In genomic region chr4:88437917-88438316, GRCm38 (mm10) we compare ENCODE assay signal across 9 mouse cellular contexts. TPM values are rescaled to one million over a fixed set of nuclear protein-coding genes. Genes with fewer than 3 reads are reported as not detected.
A peak's percentile ranks its signal among the peaks of the same experiment; 100 is the strongest.
DNase-seq lines count a peak whose midpoint lies in the region; ATAC-seq and TF ChIP-seq lines count a peak whose summit lies in the region.
"Had no signal": no experiment of that assay in that cellular context is flagged by ENCODE, and none has a peak within 500 bp of the region (broad histone marks: within the 10 kb centered on the region; RNA-seq: fewer than 3 reads in every experiment).

No protein-coding gene starts in this region.

- no peaks in the 10 kb centered on the region for H3K9me3 ChIP-seq in lung, embryonic 16.5 days (ENCODE audit: control insufficient read depth, low read length)
- no peaks in the 10 kb centered on the region for H3K9me3 ChIP-seq in limb, embryonic 11.5 days (ENCODE audit: control insufficient read depth, low read length)
- H3K9me3 ChIP-seq in stomach, embryonic 15.5 days: no peaks in the 10 kb centered on the region
- no peaks in the 10 kb centered on the region for H3K9me3 ChIP-seq in midbrain, embryonic 16.5 days (replicated peaks; ENCODE audit: control insufficient read depth, low read length, poor library complexity, severe bottlenecking)
- H3K9me3 ChIP-seq: midbrain, embryonic 13.5 days had no signal

- peak overlapping the region; percentile 73 for H3K4me2 ChIP-seq in lung, embryonic 16.5 days (ENCODE audit: low read depth, low read length)
- H3K4me2 ChIP-seq in limb, embryonic 11.5 days (ENCODE audit: low read depth, severe bottlenecking): peak overlapping the region; percentile 72; the same call in 1 of the 2 replicates
- peak overlapping the region; percentile 71 for H3K4me2 ChIP-seq in stomach, embryonic 15.5 days
- H3K4me2 ChIP-seq in midbrain, embryonic 16.5 days (ENCODE audit: low read length): no peak overlapping the region

- H3K27me3 ChIP-seq in lung, embryonic 16.5 days (ENCODE audit: control insufficient read depth, insufficient read depth, low read depth, low read length): no peaks in the 10 kb centered on the region
- H3K27me3 ChIP-seq in limb, embryonic 11.5 days (ENCODE audit: control insufficient read depth, insufficient read depth, low read length): no peaks in the 10 kb centered on the region
- no peaks in the 10 kb centered on the region for H3K27me3 ChIP-seq in stomach, embryonic 15.5 days (replicated peaks)
- H3K27me3 ChIP-seq in midbrain, embryonic 16.5 days (ENCODE audit: control insufficient read depth, insufficient read depth, low read depth, low read length): no peaks in the 10 kb centered on the region; the same call in 1 of the 2 replicates
- H3K27me3 ChIP-seq: midbrain, embryonic 13.5 days had no signal

- ATAC-seq in lung, embryonic 16.5 days (ENCODE audit: low read depth): no peak
- ATAC-seq in limb, embryonic 11.5 days (ENCODE audit: insufficient number of reproducible peaks, low FRiP score, low TSS enrichment, low read depth): no peak
- ATAC-seq in stomach, embryonic 15.5 days (ENCODE audit: insufficient read depth, low FRiP score, low read depth): no peak
- no peak for ATAC-seq in midbrain, embryonic 16.5 days

- no peak for TF ChIP-seq CTCF in gastrocnemius, adult 2 months (IDR thresholded peaks at IDR 0.05)

- H3K4me1 ChIP-seq in lung, embryonic 16.5 days (replicated peaks; ENCODE audit: control insufficient read depth, insufficient read depth, low read length): peaks cover 20% of the 10 kb centered on the region; the same call in 1 of the 2 replicates
- H3K4me1 ChIP-seq in limb, embryonic 11.5 days (ENCODE audit: control insufficient read depth, insufficient read depth, low read length): peaks cover 11% of the 10 kb centered on the region
- H3K4me1 ChIP-seq in stomach, embryonic 15.5 days: 0 out of 2 replicates have a peak, but pooled peaks cover 6% of the 10 kb centered on the region
- no peaks in the 10 kb centered on the region; the same call in 1 of the 2 replicates for H3K4me1 ChIP-seq in midbrain, embryonic 16.5 days (ENCODE audit: control insufficient read depth, insufficient read depth, low read length)

- no peaks in the 10 kb centered on the region for H3K36me3 ChIP-seq in lung, embryonic 16.5 days (ENCODE audit: control insufficient read depth, insufficient read depth, low read length)
- H3K36me3 ChIP-seq in limb, embryonic 11.5 days (ENCODE audit: control insufficient read depth, insufficient read depth, low read length): no peaks in the 10 kb centered on the region
- H3K36me3 ChIP-seq in stomach, embryonic 15.5 days: no peaks in the 10 kb centered on the region
- H3K36me3 ChIP-seq in midbrain, embryonic 16.5 days (ENCODE audit: control insufficient read depth, insufficient read depth, low read length): no peaks in the 10 kb centered on the region
- H3K36me3 ChIP-seq: midbrain, embryonic 13.5 days had no signal

- 29% methylated on average over 2 of the region's 2 CpGs for WGBS in lung, embryonic 16.5 days
- 48% methylated on average over 2 of the region's 2 CpGs for WGBS in limb, embryonic 11.5 days
- 28% methylated on average over 2 of the region's 2 CpGs for WGBS in stomach, embryonic 15.5 days
- WGBS in midbrain, embryonic 16.5 days: 45% methylated on average over 2 of the region's 2 CpGs

- intact Hi-C loops in gastrocnemius, adult 2 months (cut with DNase I): loop anchor here (10.0 kb wide), 1 partner anchor 77 kb away; no protein-coding TSS in a partner anchor

- no peak for DNase-seq in gastrocnemius, adult 2 months
- no peak for DNase-seq in gastrocnemius, postnatal 10 days
- no peak for DNase-seq in lung, postnatal 10 days
- DNase-seq in limb, embryonic 11.5 days (ENCODE audit: low spot score): no peak
- DNase-seq in left cerebral cortex, adult 18-20 months (ENCODE audit: low spot score in 2 of 2): no peak

- H3K9ac ChIP-seq in lung, embryonic 16.5 days (ENCODE audit: low read length): no peak overlapping the region; the same call in 1 of the 2 replicates
- H3K9ac ChIP-seq in limb, embryonic 11.5 days (ENCODE audit: low read length): no peak overlapping the region
- no peak overlapping the region for H3K9ac ChIP-seq in stomach, embryonic 15.5 days
- H3K9ac ChIP-seq in midbrain, embryonic 16.5 days (ENCODE audit: low read depth, low read length): no peak overlapping the region

- peak overlapping the region; percentile 64 for H3K4me3 ChIP-seq in gastrocnemius, adult 2 months
- H3K4me3 ChIP-seq in lung, embryonic 16.5 days (ENCODE audit: low read length): peak overlapping the region; percentile 52
- no peak overlapping the region for H3K4me3 ChIP-seq in limb, embryonic 11.5 days (ENCODE audit: low read depth, low read length)
- peak overlapping the region; percentile 46 for H3K4me3 ChIP-seq in stomach, embryonic 15.5 days (replicated peaks)
- no peak overlapping the region for H3K4me3 ChIP-seq in midbrain, embryonic 16.5 days (ENCODE audit: low read depth, low read length)

- peak overlapping the region; percentile 81 for H3K27ac ChIP-seq in gastrocnemius, adult 2 months
- no peak overlapping the region for H3K27ac ChIP-seq in lung, embryonic 16.5 days (ENCODE audit: low read length)
- no peak overlapping the region for H3K27ac ChIP-seq in limb, embryonic 11.5 days (replicated peaks; ENCODE audit: low read depth, low read length)
- 0 out of 2 replicates have a peak overlapping the region, but pooled peaks have one; percentile 13 for H3K27ac ChIP-seq in stomach, embryonic 15.5 days
- H3K27ac ChIP-seq in midbrain, embryonic 16.5 days (ENCODE audit: low read length): no peak overlapping the region
- H3K27ac ChIP-seq: midbrain, embryonic 13.5 days had no signal

RNA-seq across cellular contexts. Expression of gene Hacd4, which starts 0.8 kb away (rescaled TPM):
- total RNA-seq in gastrocnemius, adult 2 months (2021): 1 to 10 TPM in 1 of 2 experiments, under 1 TPM in 1; 0.77 to 1.2 TPM
- total RNA-seq in gastrocnemius, postnatal 10 days (2021): 1 to 10 TPM; 2.4 to 2.8 TPM
- 9.4 and 10.0 TPM in 2 replicates for polyA plus RNA-seq in lung, embryonic 16.5 days (2015; fragmentation: Nextera tagmentation; extraction: Ambion mirVana)
- 3.4 and 3.5 TPM in 2 replicates for polyA plus RNA-seq in limb, embryonic 11.5 days (2014; fragmentation: Nextera tagmentation; extraction: Ambion mirVana)
- 12.0 and 13.4 TPM in 2 replicates for polyA plus RNA-seq in stomach, embryonic 15.5 days (2015; fragmentation: Nextera tagmentation; extraction: Ambion mirVana)
- 1 to 10 TPM; 1.5 to 2.0 TPM for total RNA-seq in left cerebral cortex, adult 18-20 months (2021)
- polyA plus RNA-seq in midbrain, embryonic 16.5 days (2015; fragmentation: Nextera tagmentation; extraction: Ambion mirVana): 2.7 and 3.8 TPM in 2 replicates

Comparison
In these comparisons a context has a peak if more than half of its experiments do, and no peak if none do; other contexts are left out.
1. H3K27ac ChIP-seq: peak in gastrocnemius, adult 2 months (single experiment) and stomach, embryonic 15.5 days (single experiment); none in lung, embryonic 16.5 days (single experiment), limb, embryonic 11.5 days (single experiment) and midbrain, embryonic 16.5 days (single experiment).
2. H3K4me3 ChIP-seq: peak in gastrocnemius, adult 2 months (single experiment), lung, embryonic 16.5 days (single experiment) and stomach, embryonic 15.5 days (single experiment); none in limb, embryonic 11.5 days (single experiment) and midbrain, embryonic 16.5 days (single experiment).